In genomic region chr15:90938469-90938868, GRCm38 (mm10) we compare ENCODE assay signal across 23 mouse cellular contexts.
A peak's percentile ranks its signal among the peaks of the same experiment; 100 is the strongest.
DNase-seq lines count a peak whose midpoint lies in the region; ATAC-seq and TF ChIP-seq lines count a peak whose summit lies in the region.
"Had no signal": no experiment of that assay in that cellular context is flagged by ENCODE, and none has a peak within 500 bp of the region (broad histone marks: within the 10 kb centered on the region; RNA-seq: fewer than 3 reads in every experiment).

No protein-coding gene starts in this region.

- H3K4me2 ChIP-seq in intestine, embryonic 16.5 days (ENCODE audit: low read depth, low read length), result no peak overlapping the region
- H3K4me2 ChIP-seq in intestine, embryonic 15.5 days (replicated peaks), result no peak overlapping the region
- no peak overlapping the region for H3K4me2 ChIP-seq in liver, embryonic 12.5 days
- no peak overlapping the region for H3K4me2 ChIP-seq in liver, embryonic 14.5 days (ENCODE audit: low read depth)
- H3K4me2 ChIP-seq: embryonic facial prominence, embryonic 13.5 days; embryonic facial prominence, embryonic 15.5 days; forebrain, embryonic 13.5 days; forebrain, embryonic 15.5 days had no signal

- WGBS in intestine, embryonic 16.5 days, result 77% methylated on average over 1 of the region's 1 CpGs
- 72% methylated on average over 1 of the region's 1 CpGs for WGBS in intestine, embryonic 15.5 days
- WGBS in liver, embryonic 12.5 days (ENCODE audit: insufficient replicate concordance), result 57% methylated on average over 1 of the region's 1 CpGs
- 33% methylated on average over 1 of the region's 1 CpGs for WGBS in liver, embryonic 14.5 days (ENCODE audit: insufficient replicate concordance)

- intact Hi-C loops in gastrocnemius, adult 2 months (cut with DNase I), result no loop called here

- peak; percentile 40; the same call in 1 of the 2 replicates for ATAC-seq in intestine, embryonic 16.5 days
- ATAC-seq in intestine, embryonic 15.5 days, result no peak
- ATAC-seq in liver, embryonic 12.5 days, result peak; percentile 77
- ATAC-seq in liver, embryonic 14.5 days (ENCODE audit: insufficient read depth), result peak; percentile 59; the same call in 1 of the 2 replicates
- ATAC-seq: forebrain, embryonic 13.5 days; forebrain, embryonic 15.5 days had no signal

- no peaks in the 10 kb centered on the region for H3K27me3 ChIP-seq in intestine, embryonic 16.5 days (replicated peaks; ENCODE audit: control insufficient read depth, insufficient read depth, low read length)
- no peaks in the 10 kb centered on the region for H3K27me3 ChIP-seq in intestine, embryonic 15.5 days (replicated peaks)
- H3K27me3 ChIP-seq in liver, embryonic 12.5 days (replicated peaks), result no peaks in the 10 kb centered on the region
- no peaks in the 10 kb centered on the region for H3K27me3 ChIP-seq in liver, embryonic 14.5 days (ENCODE audit: control insufficient read depth, insufficient read depth, low read length)
- H3K27me3 ChIP-seq: embryonic facial prominence, embryonic 13.5 days; embryonic facial prominence, embryonic 15.5 days; forebrain, embryonic 13.5 days; forebrain, embryonic 15.5 days had no signal

- no peaks in the 10 kb centered on the region for H3K9me3 ChIP-seq in intestine, embryonic 16.5 days (ENCODE audit: control insufficient read depth, low read length)
- H3K9me3 ChIP-seq in intestine, embryonic 15.5 days, result no peaks in the 10 kb centered on the region
- H3K9me3 ChIP-seq in liver, embryonic 12.5 days (replicated peaks), result no peaks in the 10 kb centered on the region
- no peaks in the 10 kb centered on the region for H3K9me3 ChIP-seq in liver, embryonic 14.5 days (ENCODE audit: control insufficient read depth, low read length)
- H3K9me3 ChIP-seq: embryonic facial prominence, embryonic 13.5 days; embryonic facial prominence, embryonic 15.5 days; forebrain, embryonic 13.5 days; forebrain, embryonic 15.5 days had no signal

- H3K4me1 ChIP-seq in intestine, embryonic 16.5 days (ENCODE audit: control insufficient read depth, insufficient read depth, low read length), result no peaks in the 10 kb centered on the region
- H3K4me1 ChIP-seq in intestine, embryonic 15.5 days (replicated peaks), result no peaks in the 10 kb centered on the region
- H3K4me1 ChIP-seq in liver, embryonic 12.5 days, result no peaks in the 10 kb centered on the region
- no peaks in the 10 kb centered on the region; a peak in 1 of 4 replicates for H3K4me1 ChIP-seq in liver, embryonic 14.5 days (replicated peaks; ENCODE audit: control insufficient read depth in 2 of 2, insufficient read depth in 2 of 2, low read length in 1 of 2)
- H3K4me1 ChIP-seq: embryonic facial prominence, embryonic 13.5 days; forebrain, embryonic 10.5 days; forebrain, embryonic 13.5 days; forebrain, embryonic 15.5 days had no signal

- no peak overlapping the region for H3K27ac ChIP-seq in intestine, embryonic 16.5 days (ENCODE audit: low read length)
- H3K27ac ChIP-seq in intestine, embryonic 15.5 days, result no peak overlapping the region
- no peak overlapping the region for H3K27ac ChIP-seq in liver, embryonic 12.5 days
- H3K27ac ChIP-seq in liver, embryonic 14.5 days, result no peak overlapping the region
- H3K27ac ChIP-seq in gastrocnemius, adult 2 months, result no peak overlapping the region
- H3K27ac ChIP-seq: embryonic facial prominence, embryonic 13.5 days; embryonic facial prominence, embryonic 15.5 days; forebrain, embryonic 10.5 days; forebrain, embryonic 13.5 days; forebrain, embryonic 15.5 days had no signal

- no peak for TF ChIP-seq CTCF in liver, embryonic 14.5 days (IDR thresholded peaks at IDR 0.05; ENCODE audit: low read depth)
- no peak for TF ChIP-seq CTCF in gastrocnemius, adult 2 months (IDR thresholded peaks at IDR 0.05)

- DNase-seq in liver, result no peak
- no peak for DNase-seq in liver, embryonic 14.5 days (ENCODE audit: low read depth in 3 of 3, low spot score in 3 of 3)
- DNase-seq in gastrocnemius, adult 2 months, result no peak
- DNase-seq in gastrocnemius, postnatal 10 days, result no peak
- DNase-seq: adrenal gland, adult 2 months; adrenal gland, postnatal 10 days; adrenal gland, postnatal 25 days; cerebellum, adult 11 months; cerebellum, adult 18-20 months; cerebellum, adult 8-10 months; cerebellum, adult 9-11 months; cerebellum, postnatal 14 days; cerebellum, postnatal 36 days; embryo, embryonic 11 days had no signal

- H3K36me3 ChIP-seq in intestine, embryonic 16.5 days (ENCODE audit: control insufficient read depth, insufficient read depth, low read length), result no peaks in the 10 kb centered on the region
- H3K36me3 ChIP-seq in intestine, embryonic 15.5 days, result no peaks in the 10 kb centered on the region
- H3K36me3 ChIP-seq in liver, embryonic 12.5 days, result no peaks in the 10 kb centered on the region; the same call in 1 of the 2 replicates
- H3K36me3 ChIP-seq in liver, embryonic 14.5 days (replicated peaks; ENCODE audit: control insufficient read depth, insufficient read depth, low read depth), result no peaks in the 10 kb centered on the region

- TF ChIP-seq EP300 in liver, embryonic 14.5 days (IDR thresholded peaks at IDR 0.05; ENCODE audit: low read depth), result no peak

- H3K4me3 ChIP-seq in intestine, embryonic 16.5 days (ENCODE audit: low read length), result no peak overlapping the region
- H3K4me3 ChIP-seq in intestine, embryonic 15.5 days (replicated peaks), result no peak overlapping the region
- no peak overlapping the region for H3K4me3 ChIP-seq in liver, embryonic 12.5 days
- H3K4me3 ChIP-seq in liver, embryonic 14.5 days (ENCODE audit: insufficient read depth in 1 of 2, low read depth in 2 of 2, low read length in 2 of 2), result no peak overlapping the region
- H3K4me3 ChIP-seq in gastrocnemius, adult 2 months, result no peak overlapping the region
- H3K4me3 ChIP-seq: embryonic facial prominence, embryonic 13.5 days; embryonic facial prominence, embryonic 15.5 days; erythroblast, embryonic 14.5 days; forebrain, embryonic 10.5 days; forebrain, embryonic 13.5 days; forebrain, embryonic 15.5 days had no signal

- no peak overlapping the region for H3K9ac ChIP-seq in intestine, embryonic 16.5 days (ENCODE audit: low read depth, low read length)
- no peak overlapping the region for H3K9ac ChIP-seq in intestine, embryonic 15.5 days
- H3K9ac ChIP-seq in liver, embryonic 12.5 days, result no peak overlapping the region
- no peak overlapping the region for H3K9ac ChIP-seq in liver, embryonic 14.5 days (replicated peaks)
- H3K9ac ChIP-seq: embryonic facial prominence, embryonic 13.5 days; embryonic facial prominence, embryonic 15.5 days; forebrain, embryonic 13.5 days; forebrain, embryonic 15.5 days had no signal
